Mouse (Mus musculus): ENCODE results near the gene Tent4b.

The Tent4b gene

DNA sequence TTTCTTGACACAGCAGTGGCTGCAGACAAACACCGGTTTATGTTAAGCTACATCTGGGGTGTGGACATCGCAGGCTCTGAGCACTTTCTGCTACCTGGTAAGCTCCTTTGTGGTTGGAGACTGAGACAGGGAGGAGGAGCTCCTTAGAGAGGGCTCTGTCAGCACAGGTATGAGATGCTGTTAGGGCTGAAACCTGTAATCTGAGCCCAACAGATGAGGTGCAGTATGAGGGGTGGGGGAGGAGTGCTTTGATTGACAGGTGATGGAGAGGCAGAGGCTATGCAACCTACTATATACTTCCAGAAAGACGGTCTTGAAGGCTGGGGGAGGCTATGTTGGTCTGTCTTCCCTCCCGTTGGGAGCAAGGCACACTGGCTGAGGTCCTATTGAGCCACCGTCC, 80.2 kb downstream of the Tent4b start:
- DNase-seq (ENCODE audit: low spot score in 2 of 2) = no peak

GRCm38 (mm10) chr8:88279670-88280069, 80.7 kb downstream of the Tent4b start:
- DNase-seq (ENCODE audit: low spot score in 2 of 2) = no peak

GRCm38 (mm10) chr8:88280904-88281303, 81.9 kb downstream of the Tent4b start:
- no peak for DNase-seq (ENCODE audit: low spot score in 2 of 2)

GRCm38 (mm10) chr8:88282684-88283083, 83.7 kb downstream of the Tent4b start:
- peak; percentile 53 to 74 for DNase-seq (ENCODE audit: low spot score in 2 of 2)

DNA sequence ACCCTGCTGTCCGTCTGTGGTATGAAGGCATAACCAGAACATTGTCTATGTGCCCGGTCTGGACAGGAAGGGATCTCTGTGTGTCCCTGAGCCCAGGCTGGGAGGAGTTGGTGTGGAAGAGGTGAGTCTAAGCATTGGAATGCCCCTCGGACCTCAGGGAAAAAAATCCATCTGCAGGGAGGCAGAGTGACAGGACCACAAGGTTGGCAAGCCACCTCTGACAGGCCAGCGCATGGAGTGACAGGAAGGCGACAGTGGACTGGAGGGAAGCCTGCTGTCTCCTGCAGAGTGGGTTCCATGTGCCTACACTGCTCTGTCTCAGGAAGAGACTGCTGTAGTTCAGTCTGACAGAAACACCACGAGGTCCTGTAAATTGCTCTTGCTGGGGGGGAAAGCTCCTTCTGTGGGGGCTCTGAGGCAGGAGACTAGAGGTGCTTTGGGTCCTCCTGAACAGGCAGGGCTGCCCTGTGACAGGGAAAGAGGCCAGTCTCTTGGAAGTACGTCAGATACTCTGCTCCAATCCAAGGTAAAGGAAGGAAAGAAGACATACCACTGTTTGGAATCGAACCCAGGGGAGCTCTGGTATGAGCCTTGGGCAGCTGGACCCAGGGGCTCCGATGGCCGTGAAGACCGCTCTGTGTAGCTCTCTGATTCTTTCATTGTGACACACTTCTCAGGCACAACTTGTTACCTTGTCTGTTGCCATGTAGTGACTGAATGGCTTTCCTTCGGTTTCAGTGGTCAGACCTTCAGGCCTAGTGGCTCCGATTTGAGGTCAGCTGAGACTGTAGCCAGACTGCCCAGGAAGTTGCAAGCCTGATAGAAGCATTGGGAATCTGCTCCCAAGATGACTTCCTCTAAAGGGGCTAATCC, 84.5 kb downstream of the Tent4b start:
- no peak for DNase-seq (ENCODE audit: low spot score in 2 of 2)

- DNase-seq (ENCODE audit: low spot score in 2 of 2) = peak in 1 of 2 experiments; percentile 64
These were observed 85.7 kb downstream of the Tent4b start for GRCm38 (mm10) chr8:88284738-88285137.

- peak; percentile 60 to 85 for DNase-seq (ENCODE audit: low spot score in 2 of 2)
These were observed 86.7 kb downstream of the Tent4b start for GRCm38 (mm10) chr8:88285469-88286356.

- no peak for DNase-seq (ENCODE audit: low spot score in 2 of 2)
These were observed 87.5 kb downstream of the Tent4b start for GRCm38 (mm10) chr8:88286421-88286960.

DNA sequence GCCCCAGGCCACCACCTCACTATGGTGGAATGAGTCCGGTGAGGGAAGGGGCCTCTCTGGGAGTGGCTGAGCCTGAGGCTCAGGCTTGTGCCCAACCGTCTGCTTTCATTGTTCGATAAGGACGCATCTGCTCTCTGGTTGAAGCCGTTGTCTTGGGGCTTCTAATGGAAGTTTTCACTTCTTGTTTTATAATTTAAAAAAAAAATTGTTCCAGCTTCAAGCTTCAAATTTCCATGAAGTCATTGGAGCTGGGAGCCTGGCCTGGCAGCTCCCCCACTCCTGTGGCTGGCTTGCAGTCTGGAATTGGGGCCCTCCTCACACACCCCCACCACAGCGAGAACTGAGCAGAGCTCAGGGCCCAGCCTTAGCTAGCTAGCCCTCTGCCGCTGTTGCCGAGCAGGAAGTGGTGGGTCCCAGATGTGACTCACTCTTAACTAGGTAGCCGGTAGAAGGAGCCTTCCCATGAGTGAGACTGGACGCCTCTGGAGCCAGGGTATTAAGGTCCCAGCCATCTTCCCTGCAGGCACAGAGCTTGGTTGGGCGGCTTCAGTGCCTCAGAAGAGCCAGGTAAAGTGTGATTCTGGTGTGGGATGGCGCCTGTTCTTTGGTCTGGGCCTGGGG, 89.7 kb downstream of the Tent4b start:
- peak; percentile 54 to 80 for DNase-seq (ENCODE audit: low spot score in 2 of 2)

GRCm38 (mm10) chr8:88289901-88290300, 90.9 kb downstream of the Tent4b start:
- peak in 1 of 2 experiments; percentile 73 for DNase-seq (ENCODE audit: low spot score in 2 of 2)

GRCm38 (mm10) chr8:88290326-88291304, 91.6 kb downstream of the Tent4b start:
- DNase-seq (ENCODE audit: low spot score in 2 of 2) = peak in 1 of 2 experiments; percentile 66

DNA sequence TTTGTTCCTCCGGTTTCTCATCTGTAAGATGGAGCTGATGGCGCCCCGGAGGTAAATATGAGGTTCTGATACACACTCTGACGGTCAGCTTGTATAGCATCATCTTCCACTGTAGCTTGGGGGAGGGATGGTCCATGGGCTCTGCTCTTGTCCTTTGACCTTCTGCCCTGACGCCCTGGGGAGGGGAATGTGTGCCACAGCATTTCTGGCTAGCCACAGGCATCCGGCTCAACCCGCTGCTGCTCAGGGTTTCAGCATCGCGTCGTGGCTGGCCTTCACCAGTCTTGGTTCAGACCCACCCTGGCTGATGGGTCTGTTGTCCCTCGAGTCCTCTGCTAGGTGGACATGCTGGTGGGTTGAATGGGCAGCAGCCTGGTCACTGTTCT, 92.3 kb downstream of the Tent4b start:
- no peak for DNase-seq (ENCODE audit: low spot score in 2 of 2)

- no peak for DNase-seq (ENCODE audit: low spot score in 2 of 2)
These were observed 93.9 kb downstream of the Tent4b start for GRCm38 (mm10) chr8:88292926-88293325.

DNA sequence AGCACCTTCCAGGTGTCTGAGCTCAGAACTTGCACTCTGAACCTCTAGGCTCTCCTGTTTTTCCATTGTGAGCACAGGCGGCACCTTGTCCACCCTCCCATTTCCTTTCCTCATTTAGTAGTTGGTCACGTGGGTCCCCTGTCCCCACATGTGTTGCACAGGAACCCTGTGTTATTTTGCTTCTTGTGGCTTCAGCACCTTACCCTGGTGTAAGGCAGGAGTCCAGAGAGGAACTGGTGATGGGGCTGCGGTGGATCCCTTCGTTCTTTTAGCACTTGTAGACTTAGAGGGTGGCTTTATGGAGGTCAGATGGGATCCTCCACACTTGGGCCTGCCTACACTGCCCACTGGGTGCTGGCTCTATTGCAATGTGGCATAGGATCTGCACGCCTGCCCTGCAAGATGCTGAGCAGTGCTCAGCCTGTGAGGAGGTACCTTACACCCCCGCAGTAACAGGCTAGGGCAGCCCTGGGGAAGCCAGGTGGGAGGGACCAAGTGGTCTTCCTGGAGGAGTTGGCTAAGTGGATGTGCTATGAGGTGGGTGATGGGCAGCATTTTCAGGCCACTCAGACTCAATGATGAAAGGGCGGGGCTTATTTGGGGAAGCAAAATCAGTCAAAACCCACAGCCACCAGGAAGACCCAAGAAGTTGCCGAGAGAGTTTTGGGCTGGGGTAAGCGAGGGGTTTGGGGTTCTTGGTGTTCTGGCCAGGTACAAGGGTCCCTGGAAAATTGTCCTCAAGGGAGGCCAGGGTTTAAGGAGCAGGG, 94.8 kb downstream of the Tent4b start:
- DNase-seq (ENCODE audit: low spot score in 2 of 2) = peak; percentile 58 to 75

DNA sequence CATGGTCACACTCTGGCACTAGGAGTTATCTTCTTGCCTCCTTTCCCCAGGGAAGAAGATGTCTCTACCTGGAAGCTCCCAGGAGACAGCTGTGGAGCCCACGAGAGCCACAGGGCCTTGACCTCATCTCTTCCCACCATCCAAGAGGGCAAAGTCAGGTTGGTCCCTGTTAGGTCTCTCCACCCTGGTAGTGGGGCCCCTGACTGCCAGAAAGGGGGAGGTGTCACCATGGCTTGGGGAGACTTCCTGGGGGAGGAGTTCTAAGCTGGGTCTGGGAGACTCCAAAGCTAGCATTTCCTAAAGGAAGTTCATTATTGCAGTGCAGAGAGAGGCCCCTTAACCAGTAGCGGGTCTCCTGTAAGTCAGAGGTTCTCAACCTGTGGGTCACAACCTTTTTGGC, 96.0 kb downstream of the Tent4b start:
- no peak for DNase-seq (ENCODE audit: low spot score in 2 of 2)

- DNase-seq (ENCODE audit: low spot score in 2 of 2) = no peak
These were observed 99.1 kb downstream of the Tent4b start for GRCm38 (mm10) chr8:88297976-88298732.

DNA sequence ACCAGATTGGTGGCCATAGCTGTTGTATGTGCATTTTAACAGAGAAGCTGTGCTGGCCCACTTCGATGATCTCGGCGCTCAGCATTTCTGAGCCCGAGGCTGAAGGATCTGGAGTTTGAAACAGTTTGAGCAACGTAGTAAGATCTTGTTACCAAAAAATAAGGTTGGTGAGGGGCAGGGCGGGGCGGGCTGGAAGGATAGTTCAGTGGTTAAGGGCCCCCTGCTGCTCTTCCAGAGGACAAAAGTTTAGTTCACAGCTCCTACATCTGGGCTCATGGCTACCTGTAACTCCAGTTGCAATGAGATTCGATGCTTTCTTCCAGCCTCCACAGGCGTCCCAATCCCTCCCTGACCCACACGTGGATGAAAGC, 99.7 kb downstream of the Tent4b start:
- no peak for DNase-seq (ENCODE audit: low spot score in 2 of 2)

- DNase-seq (ENCODE audit: low spot score in 2 of 2) = peak; percentile 66 to 80
These were observed 101.0 kb downstream of the Tent4b start for GRCm38 (mm10) chr8:88299907-88300603.
